Mouse (Mus musculus) forelimb bud, embryonic 11.5 days (tissue): ENCODE results near the gene Dnlz.

Experiments used
- DNase-seq: peaks from one replicate; pipeline ENCODE4 v3.0.0-alpha.2; 2012; ENCODE audit warnings: low read depth, low spot score

Dnlz gene

DNA sequence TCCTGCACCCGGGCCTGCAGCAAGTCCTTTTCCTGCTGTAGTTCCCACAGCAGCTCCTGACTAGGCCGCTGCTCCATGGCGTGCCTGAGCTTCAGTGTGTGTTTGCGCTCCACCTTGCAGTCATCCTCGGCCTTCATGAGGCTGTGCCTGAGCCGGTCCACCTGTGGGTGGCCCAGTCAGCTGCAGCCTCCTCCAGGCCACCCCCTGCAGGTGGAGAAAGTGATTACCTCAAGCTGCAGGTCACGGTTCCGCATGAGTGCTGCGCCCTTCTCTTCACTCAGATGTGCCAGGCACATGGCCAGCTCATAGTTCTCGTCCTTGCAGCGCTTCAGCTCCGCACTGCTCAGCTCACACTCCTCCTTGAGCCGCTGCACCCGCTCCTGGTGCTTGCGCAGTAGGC, 5.6 kb upstream of the Dnlz start:
- DNase-seq, result no peak

DNA sequence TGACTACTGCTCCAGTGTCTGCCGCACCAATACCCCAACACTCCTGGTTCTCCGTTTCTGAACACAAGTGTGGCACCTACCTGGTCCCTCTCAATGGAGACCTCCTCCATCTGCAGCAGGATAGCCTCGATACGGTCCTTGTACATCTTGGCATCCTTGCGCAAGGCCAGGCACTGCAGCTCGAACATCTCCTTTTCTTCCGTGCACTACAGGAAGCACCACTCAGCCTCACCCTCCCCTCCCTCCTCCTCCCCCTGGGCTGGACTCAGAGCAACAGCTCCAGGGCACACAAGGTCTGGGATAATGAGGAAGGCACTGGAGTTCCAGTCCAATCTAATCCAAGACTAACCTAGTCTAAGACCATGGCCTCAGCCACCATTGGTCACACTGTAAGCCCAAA, 4.8 kb upstream of the Dnlz start:
- no peak for DNase-seq

DNA sequence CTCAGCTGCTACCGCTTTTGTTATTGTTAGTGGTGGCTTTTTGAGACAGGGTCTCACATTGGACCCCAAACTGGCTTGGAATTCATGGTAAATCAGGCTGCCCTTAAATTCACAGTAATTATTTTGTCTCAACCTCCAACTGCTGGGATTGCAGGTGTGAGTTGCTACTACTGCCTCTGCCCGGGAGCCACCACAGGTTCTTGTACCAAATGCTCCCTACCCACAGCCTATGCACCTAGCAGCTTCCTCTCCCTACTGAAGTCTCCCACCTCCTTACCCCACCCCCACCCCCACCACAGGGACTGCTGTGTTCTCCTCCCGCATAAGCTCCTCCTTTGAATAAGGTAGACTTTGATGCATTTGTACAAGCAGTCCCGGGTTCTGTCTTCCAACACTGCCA, 4.3 kb upstream of the Dnlz start:
- DNase-seq, result no peak

DNA sequence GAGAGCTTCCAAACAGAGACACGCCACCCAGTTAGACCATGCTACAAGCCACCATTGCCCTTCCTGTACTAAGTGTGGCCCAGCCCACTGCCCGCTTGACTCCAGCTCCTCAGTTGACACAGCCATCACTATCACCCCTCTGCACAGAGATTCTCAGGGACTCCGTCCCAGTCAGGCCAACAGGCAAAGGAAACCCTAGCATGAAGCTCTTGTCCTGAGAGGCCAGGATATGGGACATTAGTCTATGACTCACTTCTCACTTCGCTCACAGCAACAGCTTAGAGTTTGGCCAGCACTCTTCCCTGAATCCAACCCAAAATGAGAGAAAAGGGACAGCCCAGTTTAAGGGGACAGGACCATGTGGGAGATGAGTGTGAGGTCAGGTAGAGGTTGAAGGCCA, 2.5 kb upstream of the Dnlz start:
- no peak for DNase-seq

DNA sequence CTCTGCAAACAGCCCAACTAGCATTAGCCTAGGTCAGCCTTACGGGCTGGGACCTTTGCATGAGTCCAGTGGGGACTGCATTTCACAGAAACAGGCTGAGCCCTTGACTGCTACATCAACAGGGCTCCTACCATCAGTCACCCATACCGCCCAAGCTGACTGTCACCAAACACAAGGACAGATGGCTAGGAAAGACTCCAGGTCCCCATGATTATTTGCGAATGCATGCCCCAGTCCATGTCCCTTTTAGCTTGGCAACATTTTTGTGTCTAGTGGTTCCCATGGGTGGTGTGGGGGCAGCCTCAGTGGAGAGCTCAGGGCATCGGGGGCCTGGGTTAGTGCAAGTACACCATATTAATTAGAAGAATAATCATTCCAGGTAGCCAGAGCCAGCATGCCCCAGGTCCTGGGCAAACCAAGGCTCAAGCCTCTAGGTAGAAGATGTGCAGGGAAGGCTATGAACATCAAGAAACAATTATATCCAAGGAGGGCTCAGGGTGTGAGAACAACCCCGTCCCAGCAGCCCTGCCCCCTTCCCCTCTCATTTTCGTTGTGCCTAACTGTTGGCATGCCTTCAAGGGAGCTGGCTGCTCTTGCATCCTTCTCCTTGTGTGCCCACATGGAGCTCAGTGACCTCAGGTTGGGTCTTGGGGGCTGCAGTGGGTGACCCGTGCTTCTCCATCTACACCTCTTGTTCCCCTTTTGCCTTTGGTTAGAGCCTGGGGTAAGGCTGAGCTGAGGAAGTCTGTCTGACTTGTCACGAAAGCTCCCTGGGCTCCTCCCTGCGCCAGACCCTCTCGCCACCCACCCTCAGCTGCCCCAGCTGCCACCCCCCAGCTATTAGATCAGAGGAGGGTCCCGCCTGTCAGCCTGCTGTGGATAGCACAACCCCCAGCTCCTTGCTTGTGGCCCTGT, 1.4 kb upstream of the Dnlz start:
- no peak for DNase-seq

DNA sequence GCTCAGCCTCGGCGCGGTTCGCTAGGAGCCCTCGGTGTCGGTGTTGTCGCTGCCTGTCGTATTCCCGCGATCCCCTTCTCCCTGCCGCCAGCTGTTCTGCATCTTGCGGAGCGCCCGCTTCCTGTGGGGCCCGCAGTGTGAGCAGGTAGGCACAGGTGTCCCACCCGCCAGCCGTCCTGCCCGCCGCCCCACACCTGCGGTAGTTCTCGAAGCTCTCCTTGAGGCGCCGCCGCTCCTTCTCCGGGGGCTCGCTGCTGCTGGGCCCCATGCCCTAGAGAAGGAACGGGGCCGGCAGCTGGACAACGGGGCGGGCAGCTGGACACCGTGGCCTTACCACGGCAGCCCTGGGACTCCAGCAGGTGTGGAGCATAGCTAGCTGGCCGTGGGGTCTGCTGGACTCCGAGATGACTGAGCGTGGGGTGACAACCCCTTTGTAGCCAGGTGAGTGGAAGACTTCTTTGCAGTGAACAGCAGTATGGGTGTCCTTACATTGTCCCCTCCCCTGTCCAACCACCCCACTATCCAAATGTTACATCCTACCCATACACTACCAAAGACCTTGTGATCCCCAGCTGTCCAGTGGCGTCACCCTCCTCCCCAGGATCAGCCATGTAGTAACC, 491 bp upstream of the Dnlz start:
- DNase-seq, result no peak

DNA sequence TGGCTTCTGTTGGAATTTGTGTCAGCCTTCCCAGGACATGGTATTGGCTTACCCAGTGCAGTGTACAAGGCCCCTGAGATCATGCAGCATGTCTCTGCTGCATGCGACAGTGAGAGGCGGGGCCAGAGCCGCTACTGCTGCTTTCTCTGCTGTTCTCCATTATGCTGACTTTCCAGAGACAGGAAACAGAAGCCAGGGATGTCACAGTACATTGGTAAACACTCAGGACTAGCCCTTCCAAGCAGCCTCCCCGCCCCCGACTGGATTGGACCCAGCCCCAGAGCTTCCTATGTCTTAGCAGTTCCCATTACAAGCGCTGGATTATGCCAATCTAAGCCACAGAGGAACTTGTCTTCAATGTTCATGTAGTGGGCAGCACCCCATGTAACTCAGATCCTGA, 3.7 kb downstream of the Dnlz start:
- no peak for DNase-seq

DNA sequence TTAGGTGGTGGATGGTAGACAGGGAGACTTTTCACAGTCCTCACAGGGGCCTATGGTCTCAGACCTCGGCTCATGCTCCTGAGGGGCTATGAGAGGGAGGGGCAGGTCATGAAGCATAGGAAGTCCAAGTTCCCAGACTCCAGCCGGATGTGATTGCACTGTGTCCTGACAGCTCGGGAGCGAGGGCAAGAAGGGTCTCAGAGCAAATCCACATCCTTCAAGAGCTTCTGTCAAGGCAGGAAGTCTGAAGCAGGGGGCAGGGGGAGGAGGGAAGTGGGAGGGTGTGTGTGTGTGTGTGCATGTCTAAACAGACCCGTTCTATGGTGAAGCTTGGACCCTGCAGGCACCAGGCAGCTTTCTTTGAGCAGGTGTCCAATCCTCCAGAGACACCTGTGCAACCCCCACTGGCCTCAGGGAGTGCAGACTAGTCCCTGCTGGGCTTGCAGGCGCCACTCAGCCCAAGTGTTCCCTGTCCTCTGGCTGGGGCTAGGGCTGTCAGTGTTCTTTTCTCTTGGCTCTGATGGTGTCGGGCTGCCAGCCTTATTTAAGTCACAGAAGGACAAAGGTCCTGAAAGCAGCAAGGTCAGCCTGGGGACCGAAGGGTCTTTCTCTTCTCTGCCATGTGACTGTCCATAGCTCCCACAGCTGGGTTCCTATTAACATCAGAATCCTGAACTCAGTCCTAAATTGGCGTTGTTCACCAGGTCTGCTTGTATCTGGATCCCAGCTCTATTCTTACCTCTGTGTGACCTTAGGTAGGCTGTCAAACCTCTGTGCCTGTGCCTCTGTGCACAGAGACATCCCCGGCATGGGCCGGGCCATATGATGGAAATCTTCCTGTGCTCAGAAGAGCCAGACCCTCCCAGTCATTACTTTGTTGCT, 9.1 kb downstream of the Dnlz start:
- no peak for DNase-seq

DNA sequence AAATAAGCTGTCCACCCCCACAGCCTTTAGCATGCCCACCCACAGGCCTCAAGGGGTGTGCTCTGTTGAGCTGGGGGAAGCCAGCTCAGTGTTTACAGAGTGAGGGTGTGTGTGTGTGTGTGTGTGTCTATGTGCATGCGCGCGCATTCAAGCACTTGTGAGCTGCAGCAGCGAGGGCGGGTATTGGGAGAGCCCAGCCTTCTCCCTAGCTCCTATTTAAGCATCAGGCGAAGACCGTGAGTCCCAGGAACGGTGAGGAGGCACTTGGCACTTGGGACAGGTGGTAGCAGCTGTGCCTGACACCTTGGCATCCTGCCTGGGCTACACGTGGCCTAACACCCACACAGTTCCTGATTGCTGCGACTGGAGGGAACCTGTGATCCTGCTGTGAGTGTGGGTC, 9.9 kb downstream of the Dnlz start:
- no peak for DNase-seq

DNA sequence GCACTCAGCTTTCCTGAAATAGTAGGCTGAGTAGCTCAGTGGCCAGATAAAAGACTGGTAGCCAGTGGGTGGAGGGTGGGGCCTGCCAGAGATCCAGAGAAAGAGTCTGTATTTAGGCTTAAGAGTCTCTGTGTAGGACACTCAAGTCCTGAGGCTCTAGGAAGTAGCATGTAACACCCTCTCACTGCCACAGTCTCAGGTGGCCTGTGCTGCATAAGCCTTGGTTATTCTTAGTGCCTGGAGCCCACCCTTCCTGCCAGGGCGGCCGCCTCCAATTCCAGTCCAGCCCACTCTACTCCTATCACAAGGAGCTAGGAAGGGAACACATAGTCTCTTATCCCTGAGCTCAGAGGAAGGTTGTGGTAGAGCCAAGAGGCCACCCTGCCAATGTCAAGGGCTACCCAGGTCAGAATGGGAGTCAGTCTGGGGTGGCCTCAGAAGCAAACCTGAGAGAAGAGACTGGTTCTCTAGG, 10.4 kb downstream of the Dnlz start:
- DNase-seq, result no peak

DNA sequence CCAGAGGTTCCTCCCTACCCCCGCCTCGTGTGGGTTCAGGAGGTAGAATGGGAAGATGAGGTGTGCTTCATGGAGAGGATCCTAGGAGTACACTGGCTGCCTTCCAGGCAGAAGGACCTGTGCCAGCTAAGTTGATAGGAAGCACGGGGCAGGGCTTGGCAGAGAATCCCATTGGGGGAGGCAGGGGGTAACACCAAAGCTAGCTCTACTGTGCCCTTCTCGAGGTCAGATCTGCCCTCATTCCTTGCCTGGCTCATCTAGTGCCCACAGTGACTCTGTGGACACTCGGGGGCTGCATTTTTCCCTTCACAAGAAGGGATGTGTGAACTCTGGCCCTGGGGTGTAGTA, 12.7 kb downstream of the Dnlz start:
- DNase-seq, result no peak

DNA sequence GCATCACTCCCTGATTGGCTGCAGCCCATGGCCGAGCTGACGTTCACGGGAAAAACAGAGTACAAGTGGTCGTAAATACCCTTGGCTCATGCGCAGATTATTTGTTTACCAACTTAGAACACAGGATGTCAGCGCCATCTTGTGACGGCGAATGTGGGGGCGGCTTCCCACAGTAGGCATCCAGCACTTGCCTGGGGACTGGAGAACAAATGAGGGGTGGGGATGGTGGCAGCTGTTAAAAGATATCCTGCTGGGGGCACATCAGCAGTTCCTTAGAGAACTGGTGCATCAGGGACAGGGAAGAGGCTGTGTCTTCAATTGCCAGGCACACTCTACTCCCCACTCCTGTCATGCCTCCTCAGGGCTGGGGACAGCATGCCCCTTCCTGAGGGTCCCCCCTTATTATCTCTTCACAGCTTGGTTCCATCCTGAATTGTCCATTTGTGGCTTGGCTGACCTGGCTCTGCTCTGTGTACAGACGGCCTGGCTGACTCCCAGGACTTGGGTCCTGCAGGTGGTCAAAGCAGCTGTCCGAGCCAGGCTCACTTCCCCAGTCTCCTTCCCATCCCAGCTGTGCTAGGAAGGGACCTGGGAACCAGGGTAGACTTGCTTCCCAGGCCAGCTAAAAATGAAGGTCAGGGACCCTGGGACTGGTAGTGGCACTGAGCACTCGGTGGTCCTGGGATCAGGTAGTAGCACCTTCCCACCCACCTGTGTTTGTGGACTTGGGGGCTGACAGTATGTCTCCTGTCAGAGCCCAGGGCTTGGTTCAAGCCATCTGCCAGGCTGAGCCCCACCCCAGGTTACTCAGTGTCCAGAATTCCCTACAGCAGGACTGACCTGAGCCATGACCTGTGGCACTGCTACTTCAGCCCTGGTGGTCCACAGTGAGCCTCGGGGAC, 13.4 kb downstream of the Dnlz start:
- no peak for DNase-seq

DNA sequence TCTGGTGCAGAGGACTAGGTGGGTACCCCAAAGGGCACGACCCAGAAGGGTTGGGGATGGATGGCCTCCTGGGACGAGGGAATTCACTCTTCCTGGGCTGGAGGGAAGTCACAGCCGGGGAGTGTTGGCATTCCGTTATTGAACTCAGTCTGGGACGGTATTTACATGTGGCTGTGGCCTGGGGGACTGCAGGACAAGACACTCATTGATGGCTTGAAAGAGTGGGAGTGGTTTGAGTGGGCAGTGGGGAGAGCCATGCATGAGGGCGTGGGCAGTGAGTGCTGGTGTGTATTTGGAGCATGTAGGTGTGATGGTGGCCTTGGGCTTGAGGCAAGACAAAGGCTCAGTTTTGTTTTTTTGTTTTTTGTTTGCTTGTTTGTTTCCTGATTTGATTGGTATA, 21.2 kb downstream of the Dnlz start:
- no peak for DNase-seq

DNA sequence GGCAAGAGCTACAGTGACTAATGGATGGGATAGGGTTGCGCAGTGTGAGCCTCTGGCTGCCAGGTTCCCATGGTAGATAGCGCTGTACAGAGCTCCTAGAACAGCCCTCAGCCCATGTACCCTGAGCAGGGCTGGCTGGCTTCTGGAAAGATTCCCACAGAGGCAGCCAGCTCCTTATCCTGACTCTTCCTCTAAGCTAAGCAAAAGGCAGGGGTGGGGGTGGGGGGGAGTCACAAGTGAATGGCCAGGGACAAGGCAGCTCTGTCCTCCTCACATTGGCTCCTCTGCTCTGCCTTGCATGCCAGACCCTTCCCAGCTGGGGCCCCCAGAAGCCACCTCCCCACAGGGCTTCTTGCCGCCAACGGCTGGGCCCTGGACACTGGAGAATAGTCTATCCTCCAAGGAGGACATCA, 21.8 kb downstream of the Dnlz start:
- DNase-seq, result no peak

DNA sequence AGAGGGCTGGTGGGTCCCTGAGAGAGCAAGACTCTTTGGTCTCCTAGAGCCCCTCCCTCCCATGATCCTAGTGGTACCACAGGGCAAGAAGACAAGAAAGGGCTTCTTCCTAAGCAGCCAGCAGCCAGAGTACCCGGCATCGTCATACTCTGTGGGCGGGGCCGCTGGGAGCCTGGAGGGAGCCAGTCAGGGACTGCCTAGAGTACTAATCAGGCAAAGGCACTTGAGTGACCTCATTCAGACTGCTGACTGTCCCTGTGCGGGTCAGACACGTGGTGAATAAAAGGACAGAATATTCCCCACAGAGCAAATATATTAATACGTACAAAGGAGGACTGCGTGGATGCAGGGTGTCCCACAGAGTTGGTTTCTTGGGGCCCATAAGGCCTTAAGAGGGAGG, 22.5 kb downstream of the Dnlz start:
- no peak for DNase-seq

DNA sequence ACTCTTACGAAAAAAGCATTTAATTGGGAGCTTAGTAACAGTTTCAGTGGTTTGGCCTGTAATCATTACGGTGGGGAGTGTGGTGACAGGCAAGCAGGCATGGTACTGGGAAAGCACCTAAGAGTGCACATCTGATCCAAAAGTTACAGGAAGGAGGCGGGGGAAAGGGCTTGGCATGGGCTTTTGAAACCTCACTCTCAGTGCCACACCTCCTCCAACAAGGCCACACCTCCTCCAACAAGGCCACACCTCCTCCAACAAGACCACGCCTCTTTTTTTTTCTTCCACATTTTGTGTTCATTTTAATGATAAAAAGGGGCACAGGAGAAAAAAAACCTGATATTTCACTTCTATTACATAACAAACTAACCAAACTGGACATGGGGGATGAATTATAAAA, 24.1 kb downstream of the Dnlz start:
- DNase-seq, result no peak

DNA sequence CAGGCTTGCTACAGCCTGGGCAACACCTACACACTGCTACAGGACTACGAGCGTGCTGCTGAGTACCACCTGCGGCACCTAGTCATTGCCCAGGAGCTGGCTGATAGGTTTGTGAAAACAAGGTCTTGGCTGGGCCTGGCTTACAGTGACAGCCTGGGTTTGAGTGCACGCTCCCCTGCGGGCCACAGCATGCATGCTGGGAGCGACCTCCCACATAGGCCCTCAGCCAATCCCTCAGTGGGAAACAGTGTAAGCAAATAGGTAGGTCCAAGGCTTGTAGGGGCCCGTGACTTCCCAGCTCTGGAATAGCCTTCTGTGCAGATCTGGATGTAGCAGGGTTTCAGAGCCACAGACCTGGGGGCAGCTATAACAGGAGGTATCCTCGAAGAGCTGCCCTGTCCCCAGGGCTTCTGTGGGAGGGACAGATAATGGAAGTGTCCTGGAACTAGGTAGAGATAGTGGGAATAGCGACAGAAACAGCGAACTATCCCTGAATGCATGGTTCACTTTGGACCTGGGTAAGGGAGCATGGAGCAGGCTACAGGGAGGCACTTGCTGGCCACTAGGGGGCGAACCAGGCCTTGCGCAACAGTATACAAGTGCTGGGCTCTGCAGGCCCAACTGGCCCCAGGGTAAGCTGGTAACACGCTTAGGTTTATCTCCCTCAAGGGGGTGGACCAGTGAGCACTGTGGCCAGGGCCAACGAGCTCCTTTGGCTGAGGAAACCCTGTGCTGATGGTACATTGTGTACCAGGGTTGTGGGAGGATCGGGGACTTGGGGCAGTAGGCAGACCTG, 26.3 kb downstream of the Dnlz start:
- DNase-seq, result peak; percentile 63

DNA sequence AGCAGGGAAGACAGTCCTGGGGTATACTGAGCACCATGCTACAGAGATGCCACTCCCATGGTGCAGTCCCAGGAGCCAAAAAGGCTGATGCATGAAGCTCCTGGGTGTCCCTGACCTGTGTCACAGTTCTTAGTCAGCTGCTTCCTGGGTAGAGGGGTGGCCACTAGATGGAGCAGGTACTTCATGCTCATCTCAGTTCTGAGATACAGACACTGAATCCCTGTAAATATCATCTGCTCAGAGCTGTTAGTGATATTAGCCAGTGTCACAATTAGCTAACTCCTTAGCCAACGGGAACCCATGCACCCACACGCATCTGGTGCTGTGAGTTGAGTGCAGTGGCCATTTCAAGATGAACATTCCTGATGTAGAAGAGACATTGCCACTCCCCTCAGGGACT, 27.0 kb downstream of the Dnlz start:
- DNase-seq, result no peak

DNA sequence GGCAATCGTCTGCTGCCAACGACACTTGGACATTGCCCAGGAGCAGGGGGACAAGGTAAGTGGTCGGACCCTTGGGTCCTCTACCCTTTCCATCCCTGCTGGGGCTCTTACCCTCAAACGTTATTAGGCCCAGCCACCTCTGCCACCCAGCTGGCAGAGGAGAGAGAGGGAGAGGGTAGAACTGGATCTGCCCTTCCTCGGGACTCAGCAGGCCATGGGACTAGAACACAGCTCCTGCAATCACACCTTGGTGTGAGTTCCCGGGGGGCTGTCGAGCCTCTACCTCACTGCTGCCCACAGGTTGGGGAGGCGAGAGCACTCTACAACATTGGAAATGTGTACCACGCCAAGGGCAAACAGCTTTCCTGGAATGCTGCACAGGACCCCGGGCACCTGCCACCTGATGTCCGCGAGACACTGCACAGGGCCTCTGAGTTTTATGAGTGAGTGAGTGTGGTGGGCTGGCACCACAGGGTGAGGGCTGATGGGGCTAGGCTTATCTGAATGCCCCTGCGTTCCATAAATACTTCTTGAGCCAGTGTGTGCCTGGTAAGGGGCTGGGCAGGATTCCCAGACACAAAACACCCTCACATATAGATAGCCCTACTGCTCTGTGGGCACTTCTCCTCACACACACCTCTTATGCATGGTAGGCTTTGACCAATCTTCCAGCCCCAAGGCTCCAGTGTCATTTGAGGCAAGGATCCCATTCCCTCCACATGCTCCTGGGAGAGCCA, 28.2 kb downstream of the Dnlz start:
- no peak for DNase-seq
